ENCODE assay signal across 19 mouse cellular contexts in the genomic region with DNA sequence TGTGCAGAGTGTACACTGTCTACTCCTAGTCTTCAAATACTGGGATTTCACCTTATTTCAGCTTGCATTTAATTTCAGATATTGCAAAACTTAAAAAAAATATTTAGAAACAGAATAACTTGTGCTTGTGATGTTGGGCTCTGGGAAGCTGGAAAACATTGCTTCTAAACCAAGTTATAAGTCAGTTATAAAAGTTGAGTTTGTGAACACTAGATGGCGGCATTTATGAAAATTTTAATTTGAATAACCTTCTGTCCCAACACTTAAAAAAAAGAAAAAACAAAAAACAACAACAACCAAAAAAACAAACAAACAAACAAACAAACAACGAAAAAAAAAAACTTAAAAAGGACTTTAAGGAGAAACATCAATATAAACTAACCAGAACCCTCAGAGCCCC.
DNase-seq lines count a peak whose midpoint lies in the region; ATAC-seq and TF ChIP-seq lines count a peak whose summit lies in the region.
"Had no signal": no experiment of that assay in that cellular context is flagged by ENCODE, and none has a peak within 500 bp of the region (broad histone marks: within the 10 kb centered on the region; RNA-seq: fewer than 3 reads in every experiment).

No protein-coding gene starts in this region.

- no peak overlapping the region for H3K9ac ChIP-seq in embryonic facial prominence, embryonic 11.5 days (replicated peaks; ENCODE audit: low read length)
- no peak overlapping the region for H3K9ac ChIP-seq in kidney, postnatal 0 days (ENCODE audit: low read depth, low read length)
- H3K9ac ChIP-seq: forebrain, embryonic 12.5 days; heart, embryonic 12.5 days; limb, embryonic 13.5 days; liver, embryonic 15.5 days had no signal

- no peak overlapping the region for H3K27ac ChIP-seq in embryonic facial prominence, embryonic 11.5 days (replicated peaks; ENCODE audit: low read depth, low read length)
- H3K27ac ChIP-seq in embryonic facial prominence, embryonic 10.5 days (replicated peaks), result no peak overlapping the region
- no peak overlapping the region for H3K27ac ChIP-seq in kidney, postnatal 0 days
- H3K27ac ChIP-seq: forebrain, embryonic 12.5 days; limb, embryonic 13.5 days; liver, embryonic 15.5 days; midbrain, embryonic 10.5 days had no signal

- ATAC-seq in embryonic facial prominence, embryonic 11.5 days (replicated peaks; ENCODE audit: insufficient number of reproducible peaks, low FRiP score, low TSS enrichment, low read depth), result no peak
- no peak for ATAC-seq in kidney, postnatal 0 days (replicated peaks; ENCODE audit: low FRiP score, low read depth)

- peak; percentile 29 for DNase-seq in embryonic facial prominence, embryonic 11.5 days (ENCODE audit: low spot score)
- DNase-seq in embryonic facial prominence, embryonic 10.5 days (ENCODE audit: low spot score), result no peak
- no peak for DNase-seq in kidney, postnatal 0 days (ENCODE audit: low spot score)
- DNase-seq in kidney, adult 18-20 months, result no peak
- DNase-seq in retina, embryonic 14.5 days (ENCODE audit: low spot score), result peak; percentile 13
- no peak for DNase-seq in retina, postnatal 1 day
- DNase-seq in spleen, postnatal 10 days (ENCODE audit: low spot score in 2 of 2), result no peak
- no peak for DNase-seq in left cerebral cortex, postnatal 25 days (ENCODE audit: low spot score in 2 of 2)
- DNase-seq: B cell, adult 2 months; cerebellum, adult 18-20 months; cerebellum, postnatal 36 days; lung, postnatal 36 days; right cerebral cortex, adult 18-20 months had no signal

- intact Hi-C loops in left cerebral cortex, postnatal 25 days (cut with DNase I), result no loop called here

- WGBS in embryonic facial prominence, embryonic 11.5 days, result 75% methylated on average over 2 of the region's 2 CpGs
- WGBS in embryonic facial prominence, embryonic 10.5 days, result 75% methylated on average over 2 of the region's 2 CpGs
- WGBS in kidney, postnatal 0 days, result 78% methylated on average over 2 of the region's 2 CpGs

- no peaks in the 10 kb centered on the region for H3K27me3 ChIP-seq in embryonic facial prominence, embryonic 11.5 days (ENCODE audit: control insufficient read depth, insufficient read depth, low read length)
- no peaks in the 10 kb centered on the region for H3K27me3 ChIP-seq in embryonic facial prominence, embryonic 10.5 days (replicated peaks; ENCODE audit: low read depth, poor library complexity, severe bottlenecking)
- no peaks in the 10 kb centered on the region for H3K27me3 ChIP-seq in kidney, postnatal 0 days (ENCODE audit: insufficient read depth, low read length)
- H3K27me3 ChIP-seq: forebrain, embryonic 12.5 days; heart, embryonic 12.5 days; limb, embryonic 13.5 days; liver, embryonic 15.5 days had no signal

- no peak overlapping the region for H3K4me2 ChIP-seq in embryonic facial prominence, embryonic 11.5 days (ENCODE audit: low read depth, low read length)
- no peak overlapping the region for H3K4me2 ChIP-seq in kidney, postnatal 0 days (ENCODE audit: low read length)
- H3K4me2 ChIP-seq: forebrain, embryonic 12.5 days; heart, embryonic 12.5 days; limb, embryonic 13.5 days; liver, embryonic 15.5 days had no signal

- H3K9me3 ChIP-seq in embryonic facial prominence, embryonic 11.5 days (replicated peaks; ENCODE audit: control insufficient read depth, low read length), result no peaks in the 10 kb centered on the region
- no peaks in the 10 kb centered on the region for H3K9me3 ChIP-seq in embryonic facial prominence, embryonic 10.5 days
- H3K9me3 ChIP-seq in kidney, postnatal 0 days (replicated peaks; ENCODE audit: low read length), result no peaks in the 10 kb centered on the region
- H3K9me3 ChIP-seq: forebrain, embryonic 12.5 days; heart, embryonic 12.5 days; limb, embryonic 13.5 days; liver, embryonic 15.5 days; midbrain, embryonic 10.5 days had no signal

- TF ChIP-seq CTCF in kidney, postnatal 0 days (IDR thresholded peaks at IDR 0.05; ENCODE audit: low read depth), result peak; percentile 28; the same call in 1 of the 2 replicates

- no peak overlapping the region for H3K4me3 ChIP-seq in embryonic facial prominence, embryonic 11.5 days (ENCODE audit: low read depth, low read length)
- no peak overlapping the region for H3K4me3 ChIP-seq in embryonic facial prominence, embryonic 10.5 days
- no peak overlapping the region for H3K4me3 ChIP-seq in kidney, postnatal 0 days (replicated peaks; ENCODE audit: low read depth, low read length)
- H3K4me3 ChIP-seq: forebrain, embryonic 12.5 days; heart, embryonic 12.5 days; limb, embryonic 13.5 days; liver, embryonic 15.5 days; midbrain, embryonic 10.5 days; myocyte had no signal

- H3K36me3 ChIP-seq in embryonic facial prominence, embryonic 11.5 days (replicated peaks; ENCODE audit: control insufficient read depth, insufficient read depth, low read depth, low read length), result no peaks in the 10 kb centered on the region
- no peaks in the 10 kb centered on the region for H3K36me3 ChIP-seq in embryonic facial prominence, embryonic 10.5 days (replicated peaks)
- H3K36me3 ChIP-seq in kidney, postnatal 0 days (ENCODE audit: insufficient read depth, low read length), result no peaks in the 10 kb centered on the region
- H3K36me3 ChIP-seq: forebrain, embryonic 12.5 days; heart, embryonic 12.5 days; limb, embryonic 13.5 days; liver, embryonic 15.5 days; midbrain, embryonic 10.5 days had no signal

- H3K4me1 ChIP-seq in embryonic facial prominence, embryonic 11.5 days (ENCODE audit: control insufficient read depth, insufficient read depth, low read length), result no peaks in the 10 kb centered on the region
- H3K4me1 ChIP-seq in embryonic facial prominence, embryonic 10.5 days, result no peaks in the 10 kb centered on the region
- H3K4me1 ChIP-seq in kidney, postnatal 0 days (replicated peaks; ENCODE audit: insufficient read depth, low read length), result no peaks in the 10 kb centered on the region
- H3K4me1 ChIP-seq: forebrain, embryonic 12.5 days; heart, embryonic 12.5 days; limb, embryonic 13.5 days; liver, embryonic 15.5 days; midbrain, embryonic 10.5 days had no signal

Comparison
In these comparisons a context has a peak if more than half of its experiments do, and no peak if none do; other contexts are left out.
1. DNase-seq: peak in embryonic facial prominence, embryonic 11.5 days (single experiment) and retina, embryonic 14.5 days (single experiment); none in embryonic facial prominence, embryonic 10.5 days (single experiment), kidney, postnatal 0 days (single experiment), kidney, adult 18-20 months (single experiment), retina, postnatal 1 day (single experiment), spleen, postnatal 10 days (0 of 2) and left cerebral cortex, postnatal 25 days (0 of 2).